Mouse (Mus musculus): ENCODE data around the gene Hpcal1. TPM values are rescaled to one million over a fixed set of nuclear protein-coding genes. Genes with fewer than 3 reads are reported as not detected.

The Hpcal1 gene
- polyA plus RNA-seq, 1 experiment from 2014 or later = 31.4 TPM

Other genes starting within 250 kb of the Hpcal1 start
- gene Odc1, start 146.1 kb upstream of the Hpcal1 start, polyA plus RNA-seq (2015; fragmentation: Nextera tagmentation; extraction: Ambion mirVana) = 236 and 267 TPM in 2 replicates

All from forebrain, embryonic 13.5 days (tissue).